Mouse (Mus musculus): Measurements from ENCODE around the gene Krtap6-2.

Krtap6-2 gene

GRCm38 (mm10) chr16:89420011-89420410, at the start of gene Krtap6-2:
Krtap6-2 (minus strand) TSS chr16:89420111.
- DNase-seq (ENCODE audit: low spot score) = no peak

GRCm38 (mm10) chr16:89461189-89461588, 41.3 kb upstream of the Krtap6-2 start:
- DNase-seq (ENCODE audit: low spot score) = no peak

GRCm38 (mm10) chr16:89429586-89429985, 9.7 kb upstream of the Krtap6-2 start:
- DNase-seq (ENCODE audit: low spot score) = no peak

GRCm38 (mm10) chr16:89425310-89425709, 5.4 kb upstream of the Krtap6-2 start:
- DNase-seq (ENCODE audit: low spot score) = no peak

GRCm38 (mm10) chr16:89416311-89416710, 3.6 kb downstream of the Krtap6-2 start:
- DNase-seq (ENCODE audit: low spot score) = no peak

- DNase-seq (ENCODE audit: low spot score) = no peak
These were observed 9.4 kb downstream of the Krtap6-2 start for GRCm38 (mm10) chr16:89410345-89411068.

GRCm38 (mm10) chr16:89403768-89404167, 16.1 kb downstream of the Krtap6-2 start, which contains the start of gene Krtap21-1:
Krtap21-1 (minus strand) TSS chr16:89403868.
- DNase-seq (ENCODE audit: low spot score) = no peak

- no peak for DNase-seq (ENCODE audit: low spot score)
These were observed 47.0 kb downstream of the Krtap6-2 start for GRCm38 (mm10) chr16:89372734-89373461.
